Mouse (Mus musculus) WW6 (cell line): ENCODE results near the gene Dlg2.

Experiments
- DNase-seq: peaks from one replicate; pipeline ENCODE4 v3.0.0-alpha.2; 2013; ENCODE audit warnings: low read depth, low spot score

The Dlg2 gene

DNA sequence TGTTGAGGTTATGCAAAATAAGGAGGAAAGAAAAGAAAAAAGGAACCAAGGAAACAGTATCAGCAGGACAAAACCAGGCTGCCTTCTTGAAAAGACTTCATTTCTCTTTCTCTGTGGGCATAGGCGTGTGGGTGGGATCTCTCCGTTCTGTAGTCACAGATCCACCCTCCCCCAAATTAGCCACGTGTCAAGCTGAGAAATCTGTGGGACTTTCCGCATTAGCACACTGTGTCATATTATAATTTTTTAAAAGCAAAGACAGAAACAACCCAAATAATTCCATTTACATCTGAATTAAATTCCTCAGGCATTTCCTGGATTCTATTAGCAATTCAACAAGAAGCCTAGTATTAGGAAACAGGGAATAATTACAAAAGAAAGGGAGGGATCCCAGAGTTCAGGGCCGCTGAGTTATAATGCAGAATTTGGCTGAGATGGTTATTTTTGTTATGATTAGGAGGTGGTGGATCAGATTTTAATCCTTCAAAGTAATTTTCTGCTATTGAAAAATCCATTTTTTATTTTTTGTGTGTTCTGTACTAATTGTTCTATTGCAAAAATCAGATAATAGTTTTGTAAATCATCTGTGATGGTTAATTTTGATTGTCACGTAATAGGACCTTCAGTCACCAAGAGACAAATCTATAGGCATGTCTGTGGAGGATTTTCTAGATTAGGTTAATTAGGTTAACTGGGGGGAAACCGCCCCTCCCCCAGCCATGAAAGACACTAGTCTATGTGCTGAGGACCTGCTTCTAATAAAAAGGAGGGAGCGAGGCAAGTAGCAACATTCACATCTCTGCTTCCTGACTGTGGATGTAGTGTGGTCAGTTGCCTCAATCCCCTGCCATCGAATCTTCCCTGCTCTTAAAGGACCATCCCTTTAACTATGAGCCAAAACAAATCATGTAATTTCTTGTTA is 63.3 kb downstream of the Dlg2 start:
- DNase-seq = no peak

DNA sequence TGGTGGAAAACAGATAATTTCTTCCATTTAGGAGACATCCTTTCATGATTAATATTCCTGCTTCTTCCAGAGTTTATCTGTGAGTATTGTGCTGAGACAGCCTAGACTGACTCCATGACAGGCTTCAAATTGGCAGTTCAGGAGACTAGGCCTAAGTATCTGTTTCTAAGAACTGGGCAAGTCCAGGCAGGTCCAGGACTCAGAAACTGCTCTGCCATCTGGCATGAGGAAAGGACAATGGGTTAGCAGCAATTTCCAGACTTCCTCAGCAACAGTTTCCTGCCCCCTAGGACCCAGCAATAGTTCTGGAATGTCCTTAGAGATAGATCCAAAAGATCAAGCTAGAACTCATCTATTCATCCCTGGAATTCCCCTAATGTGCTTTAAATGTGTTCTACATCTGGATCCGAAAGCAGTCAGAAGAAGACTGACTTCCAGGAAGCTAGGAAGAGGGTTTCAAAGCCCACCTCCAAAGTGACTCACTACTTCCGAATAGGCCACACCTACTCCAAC is 64.4 kb downstream of the Dlg2 start:
- no peak for DNase-seq

- DNase-seq = no peak
These were observed 76.9 kb downstream of the Dlg2 start for GRCm38 (mm10) chr7:90553399-90553798.

DNA sequence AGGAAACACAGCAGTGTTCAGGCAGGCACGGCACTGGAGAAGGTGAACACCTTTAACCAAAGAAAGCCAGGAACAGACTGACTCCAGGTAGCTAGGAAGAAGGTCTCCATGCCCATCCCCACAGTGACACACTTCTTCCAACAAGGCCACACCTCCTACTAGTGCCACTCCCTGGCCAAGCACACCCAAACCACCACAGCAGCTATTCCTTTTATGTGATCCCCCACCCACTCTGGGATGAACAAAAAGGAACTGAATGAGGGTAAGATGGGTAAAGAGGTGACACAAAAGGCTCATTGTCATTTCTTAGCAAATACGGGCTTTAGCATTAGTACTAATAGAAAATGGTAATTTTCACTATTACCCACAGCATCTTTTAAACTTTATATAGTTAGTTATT is 77.9 kb downstream of the Dlg2 start:
- DNase-seq = no peak

DNA sequence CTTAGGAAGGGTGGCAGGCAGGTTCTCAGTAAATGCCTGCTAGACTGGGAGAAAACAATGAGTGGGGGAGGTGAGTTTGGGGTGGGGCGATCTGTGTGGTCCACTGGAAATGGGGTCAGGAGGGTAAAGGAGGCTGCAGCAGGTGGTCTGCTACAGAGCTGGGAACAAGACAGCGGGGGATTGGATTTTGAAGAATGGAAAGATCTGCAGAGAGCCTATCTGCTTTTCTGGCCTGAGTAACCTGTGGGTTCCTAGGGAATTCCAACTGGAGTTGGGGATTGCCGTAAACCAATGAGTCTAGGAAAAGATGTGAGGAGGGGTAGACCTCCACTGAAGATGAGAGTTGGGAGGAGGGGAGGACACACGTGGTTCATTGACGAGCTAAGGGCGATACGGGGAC is 92.7 kb downstream of the Dlg2 start:
- DNase-seq = no peak

- no peak for DNase-seq
These were observed 111.3 kb downstream of the Dlg2 start for GRCm38 (mm10) chr7:90587795-90588194.

DNA sequence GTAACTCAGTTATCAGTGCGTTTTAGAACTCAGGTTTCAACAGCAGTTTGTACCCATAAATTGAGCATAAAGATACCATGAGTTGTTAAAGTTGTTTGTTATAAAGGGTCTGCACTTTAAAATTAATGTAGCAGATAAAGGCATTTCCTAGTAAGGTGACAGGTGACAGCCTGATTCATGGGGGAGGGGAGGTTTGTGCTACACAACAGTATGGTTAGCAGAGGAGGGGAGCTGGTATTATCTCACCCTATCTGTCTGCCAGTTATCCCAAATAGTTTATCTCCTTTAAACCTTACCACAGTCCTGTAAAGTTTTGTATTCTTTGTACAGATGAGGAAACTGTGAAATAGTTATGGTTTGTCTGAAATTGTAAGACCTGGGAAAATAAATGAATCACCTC is 111.8 kb downstream of the Dlg2 start:
- no peak for DNase-seq

GRCm38 (mm10) chr7:90609764-90610163 is 133.3 kb downstream of the Dlg2 start:
- DNase-seq = no peak

GRCm38 (mm10) chr7:90630546-90630945 is 154.1 kb downstream of the Dlg2 start:
- DNase-seq = no peak

DNA sequence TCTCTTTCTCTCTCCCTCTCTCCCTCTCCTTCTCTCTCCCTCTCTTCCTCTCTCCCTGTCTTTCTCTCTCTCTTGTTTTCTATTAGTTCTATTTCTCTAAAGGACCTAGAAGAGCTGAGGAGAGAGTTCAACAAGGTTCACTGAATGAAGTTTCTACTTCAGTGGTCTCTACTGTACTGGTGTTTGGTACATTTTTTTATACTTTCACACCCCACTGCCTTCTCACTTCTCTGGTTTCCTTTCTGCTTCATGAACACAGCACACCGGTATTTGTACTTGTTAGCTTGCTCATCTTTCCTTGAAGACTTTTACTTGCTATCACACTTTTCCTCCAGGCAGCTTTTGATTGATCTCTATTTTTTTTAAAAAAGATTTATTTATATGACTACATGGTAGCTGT is 173.0 kb downstream of the Dlg2 start:
- no peak for DNase-seq

- no peak for DNase-seq
These were observed 174.7 kb downstream of the Dlg2 start for GRCm38 (mm10) chr7:90651128-90651527.

DNA sequence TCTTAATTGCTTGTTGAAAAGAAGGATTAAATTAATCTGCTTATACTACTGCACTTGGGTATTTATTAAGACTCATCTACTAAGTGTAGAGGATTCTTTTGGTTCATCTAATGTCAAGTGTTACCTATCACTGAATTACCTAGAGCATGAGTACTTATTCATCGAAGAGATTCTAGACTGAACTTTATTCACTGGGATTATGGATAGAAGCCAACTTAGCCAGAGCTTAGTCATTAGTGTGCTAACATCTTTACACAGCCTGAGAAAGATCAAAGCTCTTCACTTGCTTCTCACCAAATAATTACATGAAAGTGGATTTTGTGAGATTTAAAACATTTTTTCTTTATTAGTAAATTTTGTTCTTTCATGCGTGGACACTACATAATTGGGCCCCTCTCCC is 175.1 kb downstream of the Dlg2 start:
- no peak for DNase-seq

- no peak for DNase-seq
These were observed 182.1 kb downstream of the Dlg2 start for GRCm38 (mm10) chr7:90658593-90658992.

DNA sequence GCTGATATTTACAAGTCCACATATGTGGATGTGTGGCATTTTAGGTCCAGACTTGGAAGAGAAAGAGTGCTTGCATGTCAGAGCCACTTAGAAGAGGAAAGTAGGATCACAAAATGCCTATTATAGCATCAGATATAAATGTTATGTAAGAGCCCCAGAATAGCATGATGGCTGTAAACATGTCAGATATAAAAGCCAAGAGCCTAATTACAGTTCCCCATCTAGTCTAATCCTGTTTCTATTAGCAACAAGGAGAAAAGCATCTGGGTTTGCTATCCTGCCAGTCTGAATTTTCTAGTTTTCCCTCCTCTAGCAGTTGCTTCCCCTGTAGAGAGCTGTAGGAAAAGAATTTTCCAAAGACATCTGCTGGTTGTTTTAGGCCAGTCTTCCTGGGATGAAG is 217.6 kb downstream of the Dlg2 start:
- DNase-seq = no peak

GRCm38 (mm10) chr7:90696181-90696950 is 219.9 kb downstream of the Dlg2 start:
- DNase-seq = no peak

- no peak for DNase-seq
These were observed 226.8 kb downstream of the Dlg2 start for GRCm38 (mm10) chr7:90703163-90703852.

DNA sequence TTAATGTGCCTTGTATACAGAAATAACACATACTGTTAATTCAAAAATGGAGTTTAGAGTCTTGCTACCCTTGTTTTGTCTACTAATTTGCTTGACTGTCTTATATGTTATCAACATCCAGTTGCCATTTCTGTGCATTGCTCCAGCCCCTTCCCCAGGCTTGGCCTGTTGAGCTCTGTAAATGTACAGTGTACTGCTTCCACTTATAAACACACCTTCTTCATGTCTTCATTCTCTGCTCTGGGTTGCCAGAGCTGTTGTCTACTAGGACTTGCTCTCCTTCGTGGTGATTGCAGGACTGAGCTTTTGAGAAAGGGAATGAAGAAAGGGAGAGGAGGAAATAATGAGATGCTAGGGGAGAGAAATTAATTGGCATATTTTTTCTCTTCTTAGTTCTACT is 227.5 kb downstream of the Dlg2 start:
- DNase-seq = no peak

GRCm38 (mm10) chr7:90734086-90734485 is 257.6 kb downstream of the Dlg2 start:
- DNase-seq = no peak

GRCm38 (mm10) chr7:90736369-90736768 is 259.9 kb downstream of the Dlg2 start:
- no peak for DNase-seq

GRCm38 (mm10) chr7:90748636-90749035 is 272.2 kb downstream of the Dlg2 start:
- DNase-seq = no peak

DNA sequence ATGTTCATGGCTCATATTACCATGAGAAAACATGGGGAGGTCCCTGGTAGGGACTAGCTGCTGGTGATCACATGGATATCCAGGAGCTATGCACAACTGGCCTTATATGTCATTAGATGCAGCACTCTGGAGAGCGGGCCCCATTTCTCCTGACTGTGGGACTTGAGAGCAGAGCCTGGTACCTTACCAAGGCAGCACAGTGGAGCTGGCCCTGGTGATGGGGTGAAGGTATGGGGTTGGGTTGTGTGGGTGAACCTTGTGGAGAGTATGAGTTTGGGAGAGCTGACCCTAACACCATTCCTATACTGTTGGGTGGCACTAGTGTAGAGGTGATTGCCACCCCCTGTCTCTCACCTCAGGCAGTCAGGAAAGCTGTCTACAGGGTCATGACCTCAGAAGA is 311.5 kb downstream of the Dlg2 start:
- DNase-seq = no peak

DNA sequence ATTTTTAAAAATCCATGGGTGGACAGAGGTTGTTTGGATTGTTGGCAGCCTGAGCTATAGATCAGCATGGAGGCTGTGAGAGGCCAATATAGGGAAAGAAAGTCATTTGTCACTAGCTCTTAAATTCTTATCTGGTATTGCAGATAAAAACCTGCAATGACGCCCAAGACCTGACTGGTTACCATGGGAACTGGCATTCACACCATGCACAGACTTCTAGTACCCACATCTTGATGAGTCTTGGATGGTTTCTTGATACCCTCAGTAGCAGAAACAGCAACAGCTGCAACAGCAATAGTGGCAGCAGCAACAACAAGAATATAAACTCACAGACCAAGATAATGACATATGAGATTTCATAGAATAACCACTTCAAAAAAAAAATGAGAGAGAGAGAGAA is 315.1 kb downstream of the Dlg2 start:
- DNase-seq = no peak
